Mouse (Mus musculus) pancreas, adult 10 weeks (tissue): Measurements from ENCODE around the gene B3gat1. TPM values are rescaled to one million over a fixed set of nuclear protein-coding genes. Genes with fewer than 3 reads are reported as not detected.

ENCODE experiments used
- polyA plus RNA-seq: library from polyadenylated mRNA; stranded (reverse); fragments of 350-450 nt; fragmentation: Illumina TruSeq; extraction: RNeasy Lipid Tissue Mini Kit (QIAGEN cat#74804); gene quantifications from one replicate; pipeline ENCODE4 v1.2.3, GENCODE M21; 2015; ENCODE audit warnings: low read depth, low replicate concordance; ENCODE audit not compliant: insufficient read depth

Gene B3gat1
- 0.35 TPM for polyA plus RNA-seq

DNA sequence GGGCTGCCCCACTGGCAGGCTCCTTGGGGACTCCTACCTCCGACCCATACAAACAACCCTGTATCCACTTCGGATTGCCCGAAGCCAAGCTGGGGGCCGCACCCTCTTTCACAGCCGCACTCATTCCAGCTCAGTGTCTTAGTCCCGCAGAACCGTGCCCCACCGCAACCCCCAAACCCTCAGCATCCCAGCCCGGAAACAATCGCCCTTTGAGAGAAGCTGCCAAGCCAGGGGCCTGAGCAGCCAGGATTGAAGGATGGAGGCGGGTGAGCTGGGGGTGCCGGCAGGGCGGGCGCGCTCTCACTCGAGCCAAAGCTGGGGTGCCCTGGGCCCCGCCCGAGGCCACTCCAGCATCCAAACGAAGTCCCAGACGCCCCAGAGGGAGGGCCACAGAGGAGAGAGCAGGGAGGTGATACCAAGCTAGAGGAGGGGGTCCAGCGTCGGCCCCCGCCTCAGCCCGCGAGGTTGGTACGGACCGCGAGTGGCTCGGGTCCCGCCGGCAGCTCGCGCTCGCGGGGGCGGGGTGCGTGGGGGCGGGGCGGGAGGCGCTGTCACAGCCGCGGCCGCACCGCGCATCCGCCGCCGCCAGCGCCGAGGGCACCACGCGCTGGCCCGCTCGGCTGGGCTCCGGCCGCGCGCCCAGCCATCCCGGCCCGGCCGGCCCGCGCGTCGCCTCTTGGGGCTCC is at the start of gene B3gat1:
TSS of gene B3gat1 (plus strand) at position 523 of the 686 bp plus-strand sequence.

DNA sequence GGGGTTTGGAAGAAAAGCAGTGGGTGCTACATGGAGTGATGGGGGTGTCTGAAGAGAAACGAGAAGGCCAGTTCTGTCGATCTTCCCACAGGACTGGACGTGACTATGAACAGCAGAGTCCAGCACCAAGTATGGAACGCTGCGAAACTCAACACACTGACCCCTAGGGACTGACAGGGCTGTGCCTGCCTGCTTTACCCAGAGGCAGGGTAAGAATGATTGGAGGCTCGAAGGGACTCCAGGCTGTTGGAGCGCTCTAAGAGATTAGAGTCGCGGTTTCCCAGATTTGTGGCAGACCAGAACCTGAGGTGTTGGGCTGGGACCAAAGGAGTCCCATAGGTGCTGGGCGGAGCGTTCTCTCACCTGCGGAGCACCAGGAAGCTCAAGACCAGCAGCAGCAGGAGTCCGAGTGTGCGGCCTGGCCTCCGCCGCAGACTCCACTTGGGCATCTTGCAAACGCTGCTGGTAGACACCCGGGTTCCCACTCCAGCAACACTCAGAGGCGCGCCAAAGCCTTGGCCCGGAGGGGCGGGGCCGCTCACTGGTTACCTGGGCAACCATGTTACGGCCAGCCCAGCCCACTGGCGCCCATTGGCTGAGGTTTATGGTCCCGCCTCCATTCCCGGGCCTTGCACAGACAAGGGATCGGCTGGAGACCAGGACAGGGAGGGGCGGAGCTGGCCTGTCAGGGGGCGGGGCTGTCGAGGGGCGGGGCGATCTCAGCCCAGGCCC is 72.6 kb downstream of the B3gat1 start, which contains the start of gene Glb1l2:
TSS of gene Glb1l2 (minus strand) at position 534 of the 732 bp plus-strand sequence.

Other genes starting within 250 kb of the B3gat1 start
- gene Glb1l2, start 72.7 kb downstream of the B3gat1 start, polyA plus RNA-seq: 4.6 TPM
- not detected for gene Glb1l3, start 127.2 kb downstream of the B3gat1 start, polyA plus RNA-seq
- gene Gm1110, start 189.4 kb downstream of the B3gat1 start, polyA plus RNA-seq: not detected